Mouse (Mus musculus): Measurements from ENCODE around the gene B4galnt1. TPM values are rescaled to one million over a fixed set of nuclear protein-coding genes. Genes with fewer than 3 reads are reported as not detected.
A peak's percentile ranks its signal among the peaks of the same experiment; 100 is the strongest.

Gene B4galnt1
- polyA plus RNA-seq (2016; fragmentation: Nextera tagmentation; extraction: Ambion mirVana) = 4.3 and 5.0 TPM in 2 replicates

- 2% methylated on average over 52 of the region's 52 CpGs for WGBS
- peak within 1 kb of the TSS; percentile 63 for H3K4me3 ChIP-seq (replicated peaks)
- ATAC-seq (ENCODE audit: insufficient number of reproducible peaks, insufficient read depth, low FRiP score, low TSS enrichment, low read depth) = peak; percentile 71
- peaks cover 14% of the 10 kb centered on the region for H3K4me1 ChIP-seq (replicated peaks)
- H3K4me2 ChIP-seq = peak within 1 kb of the TSS; percentile 100
- no peak within 1 kb of the TSS for H3K27ac ChIP-seq
- peaks cover 71% of the 10 kb centered on the region for H3K27me3 ChIP-seq
- H3K36me3 ChIP-seq = no peaks in the 10 kb centered on the region
- peak within 1 kb of the TSS; percentile 69 for H3K9ac ChIP-seq (replicated peaks)
- no peaks in the 10 kb centered on the region for H3K9me3 ChIP-seq
These were observed at the start of gene B4galnt1 for GRCm38 (mm10) chr10:127164631-127165353. TSS of gene B4galnt1 (plus strand) at chr10:127165225.

GRCm38 (mm10) chr10:127118470-127118869 lies 46.6 kb upstream of the B4galnt1 start:
- H3K27ac ChIP-seq = no peak overlapping the region
- ATAC-seq (ENCODE audit: insufficient number of reproducible peaks, insufficient read depth, low FRiP score, low TSS enrichment, low read depth) = no peak
- WGBS = 89% methylated on average over 11 of the region's 11 CpGs

GRCm38 (mm10) chr10:127119229-127119628 lies 45.8 kb upstream of the B4galnt1 start:
- H3K27ac ChIP-seq = no peak overlapping the region

More at GRCm38 (mm10) chr10:127118470-127118869, 46.6 kb upstream of the B4galnt1 start:
- Histone ChIP-seq H3K27me3 (no peaks in the 10 kb centered on the region), H3K4me3 (replicated peaks) (no peak overlapping the region), H3K4me1 (replicated peaks) (peaks cover 13% of the 10 kb centered on the region), H3K9ac (replicated peaks) (no peak overlapping the region), H3K9me3 (no peaks in the 10 kb centered on the region), H3K36me3 (peaks cover 43% of the 10 kb centered on the region), H3K4me2 (no peak overlapping the region)

GRCm38 (mm10) chr10:127120301-127121065 lies 44.5 kb upstream of the B4galnt1 start:
- Histone ChIP-seq H3K9ac (replicated peaks) (peak overlapping the region; percentile 71), H3K27ac (no peak overlapping the region), H3K4me1 (replicated peaks) (peaks cover 13% of the 10 kb centered on the region), H3K4me3 (replicated peaks) (peak overlapping the region; percentile 83), H3K9me3 (no peaks in the 10 kb centered on the region), H3K27me3 (no peaks in the 10 kb centered on the region), H3K4me2 (peak overlapping the region; percentile 97), H3K36me3 (peaks cover 38% of the 10 kb centered on the region)
- WGBS = 3% methylated on average over 34 of the region's 34 CpGs
- ATAC-seq (ENCODE audit: insufficient number of reproducible peaks, insufficient read depth, low FRiP score, low TSS enrichment, low read depth) = peak; percentile 34

More at GRCm38 (mm10) chr10:127119229-127119628, 45.8 kb upstream of the B4galnt1 start:
- peaks cover 13% of the 10 kb centered on the region for H3K4me1 ChIP-seq (replicated peaks)
- no peak overlapping the region for H3K4me3 ChIP-seq (replicated peaks)
- no peaks in the 10 kb centered on the region for H3K9me3 ChIP-seq
- no peak for ATAC-seq (ENCODE audit: insufficient number of reproducible peaks, insufficient read depth, low FRiP score, low TSS enrichment, low read depth)
- H3K27me3 ChIP-seq = no peaks in the 10 kb centered on the region
- H3K36me3 ChIP-seq = peaks cover 43% of the 10 kb centered on the region
- 88% methylated on average over 10 of the region's 10 CpGs for WGBS
- no peak overlapping the region for H3K9ac ChIP-seq (replicated peaks)
- no peak overlapping the region for H3K4me2 ChIP-seq

- ATAC-seq (ENCODE audit: insufficient number of reproducible peaks, insufficient read depth, low FRiP score, low TSS enrichment, low read depth) = peak; percentile 96
- no peak within 1 kb of the TSS for H3K27ac ChIP-seq
- peaks cover 32% of the 10 kb centered on the region for H3K36me3 ChIP-seq
- peak within 1 kb of the TSS; percentile 83 for H3K4me3 ChIP-seq (replicated peaks)
- H3K4me1 ChIP-seq (replicated peaks) = peaks cover 13% of the 10 kb centered on the region
- no peaks in the 10 kb centered on the region for H3K27me3 ChIP-seq
- H3K4me2 ChIP-seq = peak within 1 kb of the TSS; percentile 97
- H3K9ac ChIP-seq (replicated peaks) = peak within 1 kb of the TSS; percentile 71
- WGBS = under 1% methylated on average over 19 of the region's 19 CpGs
- no peaks in the 10 kb centered on the region for H3K9me3 ChIP-seq
These were observed 44.0 kb upstream of the B4galnt1 start, which contains the start of gene Os9 for GRCm38 (mm10) chr10:127121066-127121477. TSS of gene Os9 (minus strand) at chr10:127121131.

- Histone ChIP-seq H3K4me1 (replicated peaks) (peaks cover 13% of the 10 kb centered on the region), H3K4me2 (no peak overlapping the region), H3K9ac (replicated peaks) (no peak overlapping the region), H3K36me3 (peaks cover 23% of the 10 kb centered on the region), H3K9me3 (no peaks in the 10 kb centered on the region), H3K27me3 (no peaks in the 10 kb centered on the region), H3K27ac (no peak overlapping the region), H3K4me3 (replicated peaks) (no peak overlapping the region)
- WGBS = 88% methylated on average over 3 of the region's 3 CpGs
- ATAC-seq (ENCODE audit: insufficient number of reproducible peaks, insufficient read depth, low FRiP score, low TSS enrichment, low read depth) = no peak
These were observed 43.0 kb upstream of the B4galnt1 start for GRCm38 (mm10) chr10:127122018-127122417.

GRCm38 (mm10) chr10:127122784-127123435 lies 42.1 kb upstream of the B4galnt1 start:
- no peaks in the 10 kb centered on the region for H3K27me3 ChIP-seq
- no peaks in the 10 kb centered on the region for H3K9me3 ChIP-seq
- peaks cover 13% of the 10 kb centered on the region for H3K4me1 ChIP-seq (replicated peaks)
- peaks cover 14% of the 10 kb centered on the region for H3K36me3 ChIP-seq
- no peak for ATAC-seq (ENCODE audit: insufficient number of reproducible peaks, insufficient read depth, low FRiP score, low TSS enrichment, low read depth)
- H3K27ac ChIP-seq = 0 out of 2 replicates have a peak overlapping the region, but pooled peaks have one; percentile 17
- no peak overlapping the region for H3K9ac ChIP-seq (replicated peaks)
- peak overlapping the region; percentile 59 for H3K4me2 ChIP-seq
- 12% methylated on average over 13 of the region's 13 CpGs for WGBS
- H3K4me3 ChIP-seq (replicated peaks) = peak overlapping the region; percentile 32

- H3K4me1 ChIP-seq (replicated peaks) = peaks cover 13% of the 10 kb centered on the region
- no peak for ATAC-seq (ENCODE audit: insufficient number of reproducible peaks, insufficient read depth, low FRiP score, low TSS enrichment, low read depth)
- peak overlapping the region; percentile 59 for H3K4me2 ChIP-seq
- peak overlapping the region; percentile 32 for H3K4me3 ChIP-seq (replicated peaks)
- H3K9ac ChIP-seq (replicated peaks) = no peak overlapping the region
- no peaks in the 10 kb centered on the region for H3K27me3 ChIP-seq
- peaks cover 9% of the 10 kb centered on the region for H3K36me3 ChIP-seq
- 13% methylated on average over 4 of the region's 4 CpGs for WGBS
- H3K27ac ChIP-seq = no peak overlapping the region
- no peaks in the 10 kb centered on the region for H3K9me3 ChIP-seq
These were observed 41.6 kb upstream of the B4galnt1 start for GRCm38 (mm10) chr10:127123436-127123805.

GRCm38 (mm10) chr10:127125210-127126001 lies 39.6 kb upstream of the B4galnt1 start:
- Histone ChIP-seq H3K4me2 (no peak overlapping the region), H3K4me1 (replicated peaks) (peaks cover 7% of the 10 kb centered on the region), H3K9ac (replicated peaks) (no peak overlapping the region), H3K9me3 (no peaks in the 10 kb centered on the region), H3K36me3 (no peaks in the 10 kb centered on the region), H3K4me3 (replicated peaks) (no peak overlapping the region), H3K27me3 (no peaks in the 10 kb centered on the region), H3K27ac (no peak overlapping the region)
- ATAC-seq (ENCODE audit: insufficient number of reproducible peaks, insufficient read depth, low FRiP score, low TSS enrichment, low read depth) = no peak
- 75% methylated on average over 9 of the region's 9 CpGs for WGBS

GRCm38 (mm10) chr10:127126579-127126978 lies 38.4 kb upstream of the B4galnt1 start:
- no peak for ATAC-seq (ENCODE audit: insufficient number of reproducible peaks, insufficient read depth, low FRiP score, low TSS enrichment, low read depth)
- Histone ChIP-seq H3K9me3 (no peaks in the 10 kb centered on the region), H3K4me3 (replicated peaks) (no peak overlapping the region), H3K27ac (no peak overlapping the region), H3K9ac (replicated peaks) (no peak overlapping the region), H3K36me3 (no peaks in the 10 kb centered on the region), H3K4me1 (replicated peaks) (peaks cover 5% of the 10 kb centered on the region; the same call in 1 of the 2 replicates), H3K4me2 (no peak overlapping the region), H3K27me3 (no peaks in the 10 kb centered on the region)
- 89% methylated on average over 5 of the region's 5 CpGs for WGBS
